Mouse (Mus musculus) spleen, adult 2 months (tissue): ENCODE measurements at regions not wholly inside any gene's neighbourhood (a gene's known extent, or its start where the extent isn't known, plus 50 kb on each side); places are given as distances from the start of the nearest gene placed in this dataset.

Experiments used
- DNase-seq, 2 experiments: peaks; one replicate each; pipeline versions ENCODE4 v3.0.0 to v3.0.0-alpha.2; 2012 to 2021; ENCODE audit warnings: low spot score in 2 of 2, low read depth in 1 of 2
- H3K27ac ChIP-seq: fragments of 200-500 bp; 2 replicates; pipeline ENCODE4 v1.5.1; 2012; ENCODE audit warnings: low read length, inconsistent platforms; ENCODE audit not compliant: insufficient read depth
- H3K27me3 ChIP-seq: fragments of 200-500 bp; 2 replicates; pipeline ENCODE4 v1.6.1; 2012; ENCODE audit warnings: mild to moderate bottlenecking, moderate library complexity, low read length, inconsistent platforms; ENCODE audit not compliant: control insufficient read depth, insufficient read depth
- H3K36me3 ChIP-seq: fragments of 200-500 bp; 2 replicates; pipeline ENCODE4 v1.6.1; 2012; ENCODE audit warnings: mild to moderate bottlenecking, low read length, inconsistent platforms; ENCODE audit not compliant: control insufficient read depth, insufficient read depth
- H3K4me1 ChIP-seq: fragments of 200-500 bp; 2 replicates; pipeline ENCODE4 v1.6.1; 2011; ENCODE audit warnings: inconsistent platforms; ENCODE audit not compliant: control insufficient read depth, insufficient read depth, insufficient read length
- H3K4me3 ChIP-seq: fragments of 200-500 bp; 2 replicates; pipeline ENCODE4 v1.5.1; 2011; ENCODE audit warnings: mild to moderate bottlenecking, inconsistent platforms; ENCODE audit not compliant: insufficient read depth, insufficient read length; ENCODE audit errors: extremely low read depth
- CTCF ChIP-seq: fragments of 200-500 bp; IDR thresholded peaks from 2 replicates; pipeline ENCODE4 v1.5.1; 2011; ENCODE audit warnings: mild to moderate bottlenecking, inconsistent platforms; ENCODE audit not compliant: insufficient read depth, insufficient read length, insufficient replicate concordance; ENCODE audit errors: extremely low read depth
- POLR2A ChIP-seq: fragments of 200-500 bp; IDR thresholded peaks from 2 replicates; pipeline ENCODE4 v1.6.1; 2011; ENCODE audit warnings: low read depth, low read length, inconsistent platforms
- WGBS: fragments of 180-500 bp; shearing (Covaris S2); methylation state at CpG from one replicate; pipeline ENCODE4 v1.1.7; 2018; 5-methylcytosine and 5-hydroxymethylcytosine counted together

DNA sequence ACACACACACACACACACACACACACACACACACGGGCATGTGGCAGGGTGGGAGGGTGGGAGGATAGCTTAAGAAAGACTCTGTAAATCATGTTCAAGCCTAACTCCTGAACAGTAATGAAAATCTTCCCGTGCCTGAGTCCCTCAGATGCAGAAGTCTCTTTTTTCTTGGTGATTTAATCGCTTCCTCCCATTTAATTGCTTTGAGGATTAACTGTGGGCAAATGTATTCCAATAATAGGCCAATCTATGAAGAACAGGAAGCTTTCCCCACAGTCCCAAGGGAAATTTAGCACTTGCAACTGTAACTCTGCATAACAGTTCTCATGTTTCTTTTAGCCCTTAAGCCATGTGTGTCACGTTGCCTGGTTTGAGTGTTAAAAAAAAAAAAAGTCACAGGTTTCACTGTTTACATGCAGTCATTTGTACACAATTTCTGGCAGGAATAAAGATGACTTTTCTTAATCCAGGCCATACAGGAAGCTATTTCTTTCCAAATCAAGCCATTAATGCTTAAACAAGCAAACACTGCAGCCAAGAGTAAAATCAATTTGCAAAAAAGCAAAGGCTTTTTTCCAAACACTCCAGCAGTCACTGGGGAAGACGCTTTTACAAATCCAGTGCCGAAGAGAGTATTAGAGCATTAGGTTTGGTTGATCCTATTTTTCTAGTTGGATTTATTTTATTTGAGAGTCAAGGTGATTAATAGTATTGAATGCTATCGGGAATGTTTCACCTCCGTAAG, 370.8 kb upstream of the Atp2b1 start:
- no peak for TF ChIP-seq POLR2A
- TF ChIP-seq CTCF = no peak
- no peak overlapping the region for H3K4me3 ChIP-seq
- H3K27me3 ChIP-seq = no peaks in the 10 kb centered on the region
- H3K4me1 ChIP-seq = no peaks in the 10 kb centered on the region
- no peaks in the 10 kb centered on the region for H3K36me3 ChIP-seq
- no peak overlapping the region for H3K27ac ChIP-seq
- WGBS = 59% methylated on average over 8 of the region's 8 CpGs
- no peak for DNase-seq

DNA sequence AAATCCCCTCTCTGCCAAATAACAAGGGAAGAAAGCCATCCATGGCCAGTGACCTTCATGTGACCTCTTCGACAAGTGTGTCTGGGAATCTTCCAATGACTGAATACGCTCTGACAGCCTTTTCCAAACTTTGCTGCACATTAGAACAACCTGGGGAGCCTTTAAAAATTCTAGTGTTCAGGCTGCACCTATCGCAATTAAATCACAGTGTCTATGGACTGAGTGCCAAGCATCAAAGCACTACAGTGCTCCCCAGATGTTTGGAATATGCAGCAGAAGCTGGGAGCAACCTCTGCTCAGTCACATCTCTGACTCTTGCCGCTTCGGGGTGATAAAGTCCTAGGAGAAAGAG, 370.2 kb upstream of the Atp2b1 start:
- Histone ChIP-seq H3K4me3 (no peak overlapping the region), H3K36me3 (no peaks in the 10 kb centered on the region), H3K27ac (no peak overlapping the region), H3K27me3 (no peaks in the 10 kb centered on the region), H3K4me1 (no peaks in the 10 kb centered on the region)
- no peak for DNase-seq
- TF ChIP-seq POLR2A (no peak), CTCF (no peak)
- WGBS = 84% methylated on average over 5 of the region's 5 CpGs

DNA sequence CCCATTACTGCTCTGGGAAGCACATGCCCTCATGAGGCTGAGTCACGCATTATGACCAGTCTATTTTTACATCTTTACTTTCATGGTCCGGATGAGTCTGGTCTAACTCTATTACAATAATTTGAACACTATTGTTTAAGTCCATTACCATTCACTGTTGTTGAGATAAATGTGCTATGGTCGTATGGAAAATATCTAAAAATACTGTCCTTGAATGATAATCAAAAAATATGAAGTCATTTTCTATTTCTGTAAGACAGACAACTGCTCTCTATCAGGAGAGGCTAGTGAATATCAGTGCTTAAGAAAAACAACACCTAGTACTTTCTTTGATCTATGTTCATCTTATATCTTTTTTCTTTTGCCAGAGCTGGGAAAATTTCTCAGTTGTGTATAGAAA, 359.6 kb upstream of the Atp2b1 start:
- Histone ChIP-seq H3K4me1 (no peaks in the 10 kb centered on the region), H3K36me3 (no peaks in the 10 kb centered on the region), H3K27ac (no peak overlapping the region), H3K4me3 (no peak overlapping the region), H3K27me3 (no peaks in the 10 kb centered on the region)
- 84% methylated on average over 3 of the region's 3 CpGs for WGBS
- TF ChIP-seq CTCF (no peak), POLR2A (no peak)
- DNase-seq = no peak

DNA sequence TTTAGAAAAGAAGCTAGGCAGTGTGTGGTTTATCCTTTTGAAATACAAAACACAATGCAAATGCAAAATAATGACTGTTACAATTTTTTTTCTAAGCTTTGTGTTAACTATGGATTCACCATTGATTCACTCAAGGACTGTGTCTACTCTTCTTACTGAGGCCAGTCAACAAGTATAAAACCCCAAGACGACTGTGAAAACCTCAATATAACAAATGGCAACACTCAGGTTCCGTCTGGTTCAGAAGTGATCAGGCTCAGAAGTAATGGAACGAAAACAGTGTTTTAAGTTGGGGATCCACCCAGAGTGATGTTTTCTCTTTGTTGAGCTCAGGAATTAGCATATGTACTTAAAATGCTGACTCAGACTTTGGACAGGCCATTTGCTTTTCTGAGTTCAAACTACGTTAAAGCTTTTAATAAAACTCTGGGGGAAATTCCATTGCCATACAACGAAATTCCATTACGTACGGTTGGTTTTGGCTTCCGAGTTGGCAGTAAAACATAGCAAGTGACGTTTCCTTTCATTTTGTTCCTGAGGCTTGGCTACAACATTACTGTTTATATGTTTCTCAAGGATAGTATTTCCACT, 356.6 kb upstream of the Atp2b1 start:
- H3K4me3 ChIP-seq = no peak overlapping the region
- TF ChIP-seq CTCF = no peak
- no peak for TF ChIP-seq POLR2A

DNA sequence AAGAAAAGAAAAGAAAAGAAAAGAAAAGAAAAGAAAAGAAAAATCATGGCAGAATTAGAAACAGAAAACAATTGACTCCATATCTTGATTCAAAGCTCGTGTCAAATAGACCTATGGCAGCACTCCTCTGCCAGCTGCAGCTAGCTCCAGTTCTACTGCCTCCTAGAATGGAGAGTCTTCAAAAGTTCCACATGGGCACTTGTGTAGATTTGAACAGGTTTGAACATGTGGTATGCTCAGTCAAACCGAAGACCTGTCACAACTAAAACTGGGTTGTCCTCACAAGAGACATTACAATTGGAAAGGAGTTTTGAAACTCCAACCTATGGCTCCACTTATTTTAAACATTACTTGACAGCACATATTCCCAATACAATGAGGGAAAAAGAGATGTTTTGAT, 355.6 kb upstream of the Atp2b1 start:
- Histone ChIP-seq H3K36me3 (no peaks in the 10 kb centered on the region), H3K27ac (no peak overlapping the region), H3K4me1 (no peaks in the 10 kb centered on the region), H3K27me3 (no peaks in the 10 kb centered on the region), H3K4me3 (no peak overlapping the region)
- no peak for DNase-seq
- 90% methylated on average over 2 of the region's 2 CpGs for WGBS
- TF ChIP-seq POLR2A (no peak), CTCF (no peak)

More for the DNA sequence above, 356.6 kb upstream of the Atp2b1 start:
- Histone ChIP-seq H3K36me3 (no peaks in the 10 kb centered on the region), H3K27ac (no peak overlapping the region), H3K4me1 (no peaks in the 10 kb centered on the region), H3K27me3 (no peaks in the 10 kb centered on the region)
- DNase-seq = no peak
- 87% methylated on average over 9 of the region's 9 CpGs for WGBS

DNA sequence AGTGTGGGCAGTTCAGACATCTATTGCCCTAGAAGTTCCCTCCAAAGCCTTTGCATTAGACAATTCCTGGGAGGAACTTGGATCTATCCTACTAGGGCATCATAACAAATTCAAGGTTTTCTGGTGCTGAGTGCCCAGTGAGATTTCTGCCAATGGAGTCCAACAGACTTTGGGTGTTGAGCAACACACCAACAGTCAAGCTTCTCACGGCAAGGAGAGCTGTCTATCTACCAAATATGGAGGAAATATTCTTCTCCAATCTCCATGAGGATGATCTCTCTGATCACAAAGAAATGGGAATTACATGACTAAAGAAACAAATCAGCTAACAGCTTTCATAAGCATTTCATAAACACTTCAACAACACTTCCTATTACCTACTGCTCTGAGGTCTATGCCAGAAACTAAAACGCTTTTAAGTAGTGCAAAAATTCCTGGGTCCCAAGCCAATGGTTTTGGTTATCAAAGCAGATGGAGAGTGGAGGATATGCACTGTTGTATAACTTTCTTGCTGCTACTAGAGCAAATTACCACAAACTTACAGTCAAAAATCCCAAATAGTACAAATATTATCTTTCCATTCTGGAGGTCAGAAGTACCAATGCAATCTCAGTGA, 351.8 kb upstream of the Atp2b1 start:
- no peak overlapping the region for H3K27ac ChIP-seq
- no peaks in the 10 kb centered on the region for H3K36me3 ChIP-seq
- DNase-seq = no peak
- H3K27me3 ChIP-seq = no peaks in the 10 kb centered on the region
- no peak for TF ChIP-seq POLR2A
- TF ChIP-seq CTCF = no peak
- no peak overlapping the region for H3K4me3 ChIP-seq
- 87% methylated on average over 2 of the region's 2 CpGs for WGBS
- H3K4me1 ChIP-seq = no peaks in the 10 kb centered on the region
